Mouse (Mus musculus): ENCODE data around the gene Hp1bp3. TPM values are rescaled to one million over a fixed set of nuclear protein-coding genes. Genes with fewer than 3 reads are reported as not detected.

The Hp1bp3 gene
- total RNA-seq (2021), result 100 to 1,000 TPM in 1 of 2 experiments, 10 to 100 TPM in 1; 93.7 to 102 TPM

DNA sequence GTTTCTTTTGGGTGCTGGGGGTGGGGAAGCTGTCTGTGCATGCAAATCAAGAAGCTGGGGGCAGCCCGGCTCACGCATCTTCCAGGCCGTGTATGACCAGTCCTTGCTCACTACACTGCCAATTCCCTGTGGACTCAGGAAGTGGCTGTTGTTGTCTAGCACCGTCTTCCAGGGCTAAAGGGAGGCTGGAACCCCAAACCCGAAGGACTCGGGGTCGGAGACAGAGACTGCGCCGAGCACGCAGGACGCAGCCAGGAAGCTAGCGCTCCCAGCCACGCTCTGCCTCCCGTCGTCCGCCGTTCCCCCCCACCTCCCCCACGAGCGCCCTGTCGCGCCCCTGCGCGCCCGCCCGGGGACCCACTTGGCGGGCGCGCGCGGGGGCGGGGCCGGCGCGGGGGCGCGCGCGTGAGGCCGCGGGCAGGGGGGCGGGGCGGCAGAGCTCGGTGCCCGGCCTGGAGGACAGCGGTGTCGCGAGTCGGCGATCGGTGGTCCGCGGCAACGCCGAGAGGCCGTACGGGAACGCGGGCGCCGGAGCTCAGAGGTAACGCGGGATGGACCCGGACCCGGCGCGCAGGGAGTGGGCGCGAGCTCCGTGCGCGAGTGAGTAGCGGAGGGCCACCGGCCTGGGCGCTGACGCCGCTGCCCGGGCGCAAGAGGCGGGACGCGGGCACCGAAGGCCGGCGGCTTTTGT is at the start of gene Hp1bp3:
Gene Hp1bp3 (plus strand): TSS at position 97 of the 691 bp plus-strand sequence.
- peak; percentile 87 for DNase-seq

DNA sequence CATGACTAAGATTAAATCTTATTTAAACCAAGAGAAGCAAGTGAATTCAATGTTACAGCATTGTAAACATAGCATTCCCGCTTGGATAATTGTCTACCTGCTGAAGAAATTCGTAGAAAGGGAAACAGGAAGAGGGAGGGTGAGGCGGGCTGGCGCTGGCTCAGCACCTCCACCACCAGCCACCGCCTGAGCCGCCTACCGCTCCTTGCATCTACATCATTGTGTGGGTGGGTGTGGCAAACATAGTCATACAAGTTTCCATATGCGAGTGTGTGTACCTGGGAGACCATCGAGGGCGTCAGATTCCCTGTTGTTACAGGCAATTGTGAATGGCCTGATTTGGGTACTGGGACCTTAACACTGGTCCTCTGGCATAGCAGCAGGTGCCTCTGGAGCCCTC is 49.6 kb upstream of the Hp1bp3 start:
- DNase-seq, result no peak

DNA sequence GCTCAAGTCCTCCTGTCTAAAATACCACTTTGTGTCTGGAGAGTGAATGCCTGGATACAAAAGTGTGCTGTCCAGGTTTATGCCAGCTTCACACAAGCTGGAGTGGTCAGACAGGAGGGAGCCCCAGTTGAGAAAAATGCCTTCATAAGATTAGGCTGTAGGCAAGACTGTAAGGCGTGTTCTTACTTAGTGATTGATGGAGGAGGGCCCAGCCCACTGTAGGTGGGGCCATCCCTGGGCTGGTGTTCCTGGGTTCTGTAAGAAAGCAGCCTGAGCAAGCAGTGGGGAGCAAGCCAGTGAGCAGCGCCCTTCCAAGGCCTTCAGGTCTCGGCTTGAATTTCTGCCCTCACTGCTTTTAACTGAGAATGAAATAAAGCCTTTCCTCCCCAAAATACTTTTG is 47.9 kb upstream of the Hp1bp3 start:
- DNase-seq, result no peak

DNA sequence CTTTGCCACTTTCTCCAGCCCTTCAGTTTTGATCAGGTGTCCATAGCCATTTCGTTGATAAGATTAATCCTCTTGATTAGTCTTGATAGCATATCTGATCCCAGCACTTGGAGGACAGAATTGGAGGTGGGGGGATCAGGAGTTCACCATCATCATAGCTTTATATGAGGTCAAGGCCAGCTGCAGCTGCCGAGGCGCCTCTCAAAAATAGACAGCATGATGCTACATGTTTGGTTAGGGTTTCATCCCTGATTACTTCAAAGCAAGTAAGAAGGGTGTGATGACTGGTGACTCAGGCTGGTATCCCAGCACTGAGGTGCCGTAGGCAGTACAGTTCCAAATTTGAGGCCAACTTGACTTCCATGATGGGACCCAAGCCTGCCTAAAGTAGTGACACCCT is 46.7 kb upstream of the Hp1bp3 start:
- DNase-seq, result no peak

DNA sequence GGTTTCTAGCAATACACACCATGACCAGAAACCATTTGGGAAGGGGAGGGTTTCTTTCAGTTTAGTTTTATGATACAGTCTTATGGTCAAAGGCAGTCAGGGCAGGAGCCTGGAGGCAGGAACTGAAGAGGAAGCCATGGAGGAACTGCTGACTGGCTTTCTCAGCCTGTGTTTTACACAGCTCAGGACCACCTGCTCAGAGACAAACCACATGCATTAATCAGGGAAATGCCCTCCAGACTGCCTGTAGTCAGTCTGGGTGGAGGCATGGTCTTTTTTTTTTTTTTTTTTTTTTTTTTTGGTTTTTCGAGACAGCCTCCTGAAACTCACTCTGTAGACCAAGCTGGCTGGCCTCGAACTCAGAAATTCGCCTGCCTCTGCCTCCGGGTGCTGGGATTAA is 43.4 kb upstream of the Hp1bp3 start:
- DNase-seq, result no peak

DNA sequence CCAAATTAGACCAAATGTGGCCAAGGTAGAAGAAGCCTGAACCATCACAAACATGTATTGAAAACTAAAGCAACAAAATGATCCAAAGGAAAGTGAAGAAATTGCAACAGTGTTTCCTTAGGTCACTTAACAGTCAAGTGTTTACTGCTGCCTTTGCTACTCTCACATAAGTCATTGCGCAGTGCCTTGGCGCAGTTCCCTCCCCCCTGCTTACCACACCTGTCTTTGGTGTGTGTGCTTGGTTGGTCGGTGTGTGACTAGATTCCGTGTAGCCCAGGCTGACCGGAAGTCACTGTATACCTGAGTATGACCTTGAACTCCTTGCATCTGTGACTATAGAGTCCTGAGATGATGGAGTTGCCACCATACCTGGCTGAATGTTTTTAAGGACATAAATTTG is 36.7 kb upstream of the Hp1bp3 start:
- no peak for DNase-seq

DNA sequence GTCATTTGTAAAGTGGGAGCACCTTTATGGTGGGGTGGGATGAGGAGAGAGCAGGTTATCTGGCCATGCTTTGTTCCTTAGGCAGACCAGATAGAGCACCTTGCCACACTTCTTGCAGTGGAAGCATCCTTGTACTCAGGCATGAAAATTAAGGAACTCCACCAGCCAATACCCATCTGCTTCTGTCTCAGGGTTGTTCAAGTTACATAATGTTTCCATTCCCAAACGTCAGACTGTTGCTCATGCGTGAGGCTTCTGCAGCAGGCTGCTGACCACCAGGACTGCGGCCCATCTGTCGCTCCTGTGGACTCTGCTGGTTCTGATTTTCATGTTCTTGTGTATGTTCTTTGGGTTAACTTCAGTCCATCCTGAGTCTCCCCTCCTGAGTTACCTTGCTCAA is 35.4 kb upstream of the Hp1bp3 start:
- no peak for DNase-seq

DNA sequence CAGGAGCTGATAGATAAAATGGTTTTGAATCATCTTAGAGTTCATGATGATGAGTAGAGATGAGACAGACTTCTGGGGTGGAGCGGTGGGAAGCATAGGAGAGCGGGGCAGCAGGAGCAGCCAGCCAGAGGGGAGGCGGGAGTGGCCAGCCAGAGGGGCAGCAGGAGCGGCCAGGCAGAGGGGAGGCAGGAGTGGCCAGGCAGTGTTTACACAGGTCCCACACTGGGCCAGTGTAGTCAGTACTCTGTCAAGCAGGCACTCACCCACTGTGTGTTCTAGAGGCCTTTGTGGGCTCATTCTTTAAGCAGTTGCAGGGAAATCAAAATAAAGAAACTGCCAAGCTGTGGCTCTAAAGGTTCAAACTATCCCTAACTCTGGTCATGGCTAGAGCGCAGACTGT is 32.0 kb upstream of the Hp1bp3 start:
- DNase-seq, result no peak

DNA sequence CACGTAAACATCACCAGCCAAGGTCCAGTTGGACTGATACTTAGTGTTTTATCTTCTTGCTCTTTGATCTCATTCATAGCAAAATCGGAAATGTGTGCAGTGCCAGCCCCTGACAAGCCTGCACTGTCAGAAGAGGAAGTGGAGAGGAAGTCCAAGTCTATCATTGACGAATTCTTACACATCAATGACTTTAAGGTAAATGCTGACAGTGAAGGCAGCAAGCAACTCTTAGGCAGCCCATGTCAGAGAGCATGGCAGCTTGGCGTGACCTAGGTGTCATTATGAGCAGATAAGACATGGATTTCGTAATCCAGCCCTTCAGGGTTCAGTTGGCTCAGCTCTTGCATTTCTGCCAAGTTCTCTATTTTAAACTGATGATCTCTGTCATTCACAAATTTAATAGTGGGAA is 31.5 kb upstream of the Hp1bp3 start:
- DNase-seq, result no peak

DNA sequence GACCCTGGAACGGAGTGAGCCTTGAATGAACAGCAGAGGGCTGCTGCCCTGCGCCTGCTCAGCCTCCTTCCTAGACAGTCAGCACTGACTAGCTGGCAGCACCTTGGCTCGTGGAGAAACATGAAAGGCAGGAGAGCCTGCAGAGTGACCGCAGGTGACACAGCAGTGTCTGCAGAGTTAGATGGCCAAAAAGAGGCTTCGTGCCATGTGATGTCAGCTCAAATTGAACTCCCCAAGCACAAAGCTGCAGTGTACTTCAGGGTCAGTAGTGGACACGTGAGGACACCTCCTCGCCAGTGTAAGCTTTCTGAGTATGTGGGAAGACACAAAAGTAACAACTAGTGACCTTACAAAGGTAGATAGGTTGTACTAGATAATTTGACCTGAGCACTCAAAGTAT is 30.1 kb upstream of the Hp1bp3 start:
- no peak for DNase-seq

DNA sequence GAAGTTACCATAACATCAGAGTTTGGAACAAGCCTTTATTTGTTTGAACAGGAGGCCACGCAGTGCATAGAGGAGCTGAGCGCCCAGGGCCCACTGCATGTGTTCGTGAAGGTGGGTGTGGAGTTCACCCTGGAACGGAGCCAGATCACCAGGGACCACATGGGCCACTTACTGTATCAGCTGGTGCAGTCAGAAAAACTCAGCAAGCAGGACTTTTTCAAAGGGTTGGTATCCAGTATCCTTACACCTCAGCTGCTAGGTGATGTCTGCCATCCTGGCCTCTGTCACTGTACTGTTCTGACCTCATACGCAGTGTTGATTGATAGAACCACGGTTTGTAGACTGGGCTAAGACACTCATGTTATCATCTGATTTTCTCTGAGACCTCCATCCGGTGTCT is 28.1 kb upstream of the Hp1bp3 start:
- peak; percentile 17 for DNase-seq

DNA sequence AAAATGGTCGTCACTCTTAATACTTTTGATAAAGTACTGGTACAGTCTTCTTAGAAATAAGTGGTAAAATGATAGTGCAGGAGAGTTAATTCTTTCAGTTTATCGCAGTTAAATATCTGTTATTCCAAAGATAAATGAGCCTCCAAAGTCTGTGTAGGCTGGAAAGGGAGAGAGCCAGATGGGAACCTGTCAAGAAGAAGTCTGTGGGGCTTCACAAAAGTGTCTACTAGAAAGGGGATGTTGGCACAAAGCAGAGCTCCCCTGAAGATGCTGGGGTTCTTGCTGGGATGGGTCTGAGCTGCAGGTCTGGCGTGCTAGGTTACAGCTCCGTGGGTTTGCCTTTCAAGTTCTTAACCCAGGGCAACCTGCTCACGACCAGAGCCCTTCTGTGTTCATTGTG is 23.5 kb upstream of the Hp1bp3 start:
- no peak for DNase-seq

DNA sequence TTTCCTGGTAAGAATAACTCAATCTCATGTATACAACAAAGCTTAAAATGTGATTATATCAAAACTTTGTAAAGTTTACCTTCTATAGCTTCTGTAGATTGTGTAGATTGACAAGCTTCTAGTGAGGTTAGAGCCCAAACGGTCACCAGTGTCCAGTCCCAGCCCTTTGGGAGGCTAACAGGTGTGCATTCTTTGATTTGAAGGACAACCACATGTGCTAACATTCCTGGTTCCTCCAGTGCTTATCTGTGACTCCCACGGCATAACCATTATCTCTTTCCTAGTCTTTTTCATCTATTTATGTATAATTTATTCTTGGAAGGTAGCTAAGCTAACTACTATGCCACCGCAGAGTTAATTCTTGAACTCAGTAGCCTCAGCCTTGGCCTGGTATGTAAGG is 15.3 kb upstream of the Hp1bp3 start:
- no peak for DNase-seq

DNA sequence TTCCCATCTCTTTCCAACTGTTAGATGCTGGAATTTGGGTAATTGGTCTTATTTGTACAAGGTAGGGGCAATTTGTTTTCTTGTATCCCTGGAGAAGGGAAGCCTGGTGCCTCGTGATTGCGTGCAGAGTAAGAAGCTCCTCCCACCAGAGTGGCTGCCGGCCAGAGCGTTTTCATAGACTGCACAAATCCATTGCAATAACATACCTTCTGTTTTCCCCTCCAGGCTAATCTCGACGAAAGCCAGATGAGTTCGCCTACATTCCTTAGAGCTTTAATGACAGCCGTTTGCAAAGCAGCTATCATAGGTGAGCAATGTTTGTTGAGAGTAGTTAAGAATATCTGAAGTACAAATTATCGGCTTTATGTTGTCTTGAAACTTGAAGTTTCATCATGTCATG is 14.4 kb upstream of the Hp1bp3 start:
- DNase-seq, result no peak

DNA sequence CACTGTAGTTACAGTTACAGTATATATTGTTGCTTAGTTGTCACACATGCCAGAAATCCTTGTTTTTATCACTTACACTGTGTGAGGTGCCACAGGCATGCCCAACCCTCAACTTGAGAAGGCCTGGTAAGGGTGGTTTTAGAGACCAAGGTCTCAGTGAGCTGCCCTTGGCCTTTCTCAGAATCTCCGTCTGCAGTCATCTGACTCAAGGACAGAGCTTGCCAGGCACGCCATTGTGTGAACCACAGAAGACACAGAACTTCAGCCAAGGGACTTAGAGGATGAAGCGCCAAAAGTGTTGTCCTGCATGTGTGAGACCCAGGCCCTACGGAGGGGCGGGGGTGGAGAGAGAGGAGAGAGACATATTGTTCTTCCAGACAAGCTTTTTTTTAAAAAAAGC is 6.0 kb upstream of the Hp1bp3 start:
- no peak for DNase-seq

DNA sequence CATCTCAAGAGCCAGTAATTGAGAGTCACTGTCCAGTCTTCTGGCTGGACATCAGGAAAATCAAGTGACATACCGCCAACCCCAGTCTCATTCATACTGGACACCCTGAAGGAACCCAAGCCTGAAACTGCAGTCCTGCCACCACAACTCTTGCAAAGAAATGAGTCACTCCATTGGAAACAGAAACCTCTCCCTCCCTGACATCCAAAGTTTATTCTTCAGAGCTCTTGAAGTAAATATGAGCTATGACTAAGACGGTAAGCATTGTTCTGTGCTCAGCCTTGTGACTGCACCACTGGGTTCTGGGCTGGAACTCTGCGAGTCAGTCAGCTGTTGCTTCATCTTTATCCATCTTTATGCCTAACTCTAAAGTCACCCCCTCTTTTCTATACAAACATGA is 2.2 kb upstream of the Hp1bp3 start:
- DNase-seq, result no peak

DNA sequence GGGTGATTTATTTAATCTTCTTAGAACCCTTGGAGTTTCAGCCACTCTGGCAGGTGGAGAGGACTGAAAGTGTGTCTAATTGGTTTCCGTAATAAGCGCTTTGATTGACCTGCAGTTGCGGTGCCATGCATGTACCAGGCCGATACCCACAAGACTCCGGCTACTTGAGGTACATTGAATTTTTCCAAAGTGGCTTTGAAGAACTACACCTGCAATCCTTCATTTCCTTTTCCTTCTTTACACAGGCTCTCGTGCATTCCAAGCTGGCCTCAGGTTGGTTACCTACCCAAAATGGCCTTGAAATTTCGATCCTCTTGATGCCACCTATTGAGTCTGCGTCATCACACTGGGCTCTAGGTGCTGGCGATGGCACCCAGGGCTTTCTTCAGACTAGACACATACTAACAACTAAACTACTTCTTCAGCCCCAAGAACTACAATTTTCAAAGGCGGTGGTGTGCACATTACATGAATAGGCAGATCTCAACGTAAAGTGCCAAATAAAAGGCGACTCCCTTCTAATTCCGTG is 361 bp upstream of the Hp1bp3 start:
- no peak for DNase-seq

DNA sequence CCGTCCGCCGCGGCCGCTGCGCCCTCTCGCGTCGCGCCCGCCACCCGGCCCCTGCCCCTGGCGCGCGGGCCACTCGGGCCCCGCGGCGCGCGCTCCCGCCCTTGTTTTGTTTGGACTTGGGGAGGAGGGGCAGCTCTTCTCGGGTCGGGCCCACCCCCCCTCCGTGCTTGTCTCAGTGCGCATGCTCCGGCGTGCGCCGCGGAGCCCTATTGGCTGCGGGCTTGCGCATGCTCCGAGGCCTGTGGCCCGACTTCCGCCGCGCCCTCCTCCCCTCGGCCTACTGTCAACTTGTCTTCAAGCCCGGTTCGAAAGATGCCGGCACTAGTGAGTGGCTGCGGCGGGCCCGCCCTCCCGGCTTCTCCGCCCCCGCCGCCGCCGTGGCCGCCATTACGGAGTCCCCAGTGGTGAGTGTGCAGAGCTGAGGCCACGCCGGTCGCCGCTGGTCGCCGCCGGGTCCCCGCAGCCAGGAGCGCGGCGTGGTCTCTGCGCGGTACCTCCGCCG is 846 bp downstream of the Hp1bp3 start:
- peak; percentile 99 for DNase-seq

DNA sequence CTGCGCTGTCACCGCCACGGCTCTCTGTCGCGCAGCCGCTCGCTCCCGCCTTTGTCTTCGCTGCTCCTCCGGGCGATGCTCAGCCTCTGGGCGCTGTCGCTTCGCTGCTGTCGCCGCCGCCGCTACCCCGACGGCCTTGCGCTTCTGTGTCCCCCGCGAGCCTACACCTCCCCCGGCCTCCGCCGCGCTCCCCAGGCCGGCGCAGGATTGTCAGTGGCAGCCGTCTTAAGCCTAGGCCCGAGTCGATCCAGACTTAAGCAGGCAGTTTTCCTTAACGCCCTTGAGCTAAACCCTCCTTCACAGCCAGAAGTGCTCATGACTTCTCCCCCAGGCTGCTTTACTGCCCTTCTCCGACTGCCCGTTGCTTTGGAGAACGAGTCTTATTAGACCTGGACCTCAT is 1.3 kb downstream of the Hp1bp3 start:
- peak; percentile 44 for DNase-seq

DNA sequence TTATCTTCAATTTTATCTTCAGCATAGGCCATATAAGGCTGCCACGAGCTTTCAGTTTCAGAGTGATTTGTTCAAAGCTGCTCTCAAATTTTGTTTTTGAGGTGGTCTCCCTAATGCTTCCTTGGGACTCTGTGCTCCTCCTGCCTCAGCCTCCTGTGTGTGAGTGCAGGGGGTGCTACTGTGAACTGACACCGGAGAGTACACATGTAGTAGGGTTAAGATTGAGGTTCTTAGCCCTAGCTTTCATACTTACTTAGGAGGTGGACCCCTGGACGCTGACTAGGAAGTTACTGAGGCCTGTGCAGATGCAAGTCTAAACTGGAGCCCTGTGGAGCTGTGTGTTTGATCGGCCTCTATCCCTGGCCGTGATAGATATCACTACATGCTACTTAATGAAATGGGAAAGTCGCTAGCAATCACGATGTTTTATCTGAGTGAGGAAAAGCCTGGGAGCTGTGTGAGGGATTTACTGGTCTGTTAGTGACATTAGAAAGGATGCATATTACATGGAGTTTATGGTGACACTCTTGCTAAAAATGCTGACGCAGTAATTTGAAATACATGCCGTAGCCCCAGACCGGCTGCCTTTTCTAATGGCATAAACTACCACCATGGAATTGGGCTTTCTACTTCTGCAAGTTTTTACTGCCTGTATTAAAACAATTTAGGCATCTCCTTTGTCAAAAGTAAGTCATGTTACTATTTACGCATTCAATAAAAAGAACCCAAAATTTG is 2.0 kb downstream of the Hp1bp3 start:
- no peak for DNase-seq

DNA sequence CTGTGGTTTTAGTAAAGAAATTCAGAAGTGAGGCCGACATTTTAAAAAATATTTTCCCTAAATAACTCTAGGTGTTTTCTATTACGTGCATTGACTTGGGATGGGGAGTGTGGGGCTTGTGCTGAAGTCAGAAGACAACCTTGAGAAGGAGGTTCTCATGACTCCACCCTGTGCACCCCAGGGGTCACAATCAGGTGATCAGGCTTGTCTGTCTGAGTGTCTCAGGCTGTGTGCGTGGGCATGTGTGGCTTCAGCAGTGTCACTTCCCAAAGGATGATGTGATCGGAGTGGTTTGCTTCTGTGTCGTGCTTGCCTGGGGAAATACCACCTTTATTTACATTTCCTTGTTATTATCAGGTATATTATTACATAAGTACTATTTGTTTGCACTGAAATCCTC is 3.2 kb downstream of the Hp1bp3 start:
- no peak for DNase-seq

DNA sequence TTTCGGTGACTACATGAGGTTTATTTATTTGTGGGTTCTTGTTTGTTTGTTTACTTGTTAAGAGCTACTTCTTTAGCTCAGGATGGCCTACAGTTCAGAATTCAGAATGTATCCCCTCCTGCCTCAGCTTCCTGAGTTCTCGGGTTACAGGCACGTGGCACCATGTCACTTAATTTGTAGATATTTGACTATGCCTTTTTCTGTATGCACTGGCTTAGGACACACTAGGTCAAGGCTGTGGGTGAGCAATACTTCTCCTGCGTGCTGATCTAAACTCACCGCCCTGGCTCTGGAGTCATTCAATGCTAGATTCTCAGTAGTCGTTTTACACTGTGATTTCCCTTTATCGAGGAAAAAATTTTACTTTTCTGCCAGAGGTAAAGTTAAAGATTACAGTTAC is 4.7 kb downstream of the Hp1bp3 start:
- no peak for DNase-seq

DNA sequence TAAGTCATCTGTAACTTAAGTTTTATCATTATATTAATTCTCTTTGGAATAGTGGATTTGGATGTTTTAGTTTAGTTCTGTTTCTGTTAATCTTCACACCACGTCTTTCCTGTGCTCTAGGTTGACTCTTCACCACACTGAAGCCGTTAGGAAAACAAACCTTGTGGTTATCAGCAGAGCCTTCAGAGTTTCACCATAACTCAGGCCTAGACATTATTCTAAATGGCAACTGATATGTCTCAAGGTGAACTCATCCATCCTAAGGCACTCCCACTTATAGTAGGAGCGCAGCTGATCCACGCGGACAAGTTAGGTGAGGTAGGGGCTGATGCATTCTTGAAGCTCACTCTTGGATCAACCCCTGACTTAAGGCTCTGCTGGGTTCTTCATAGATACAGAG is 5.3 kb downstream of the Hp1bp3 start:
- DNase-seq, result no peak

DNA sequence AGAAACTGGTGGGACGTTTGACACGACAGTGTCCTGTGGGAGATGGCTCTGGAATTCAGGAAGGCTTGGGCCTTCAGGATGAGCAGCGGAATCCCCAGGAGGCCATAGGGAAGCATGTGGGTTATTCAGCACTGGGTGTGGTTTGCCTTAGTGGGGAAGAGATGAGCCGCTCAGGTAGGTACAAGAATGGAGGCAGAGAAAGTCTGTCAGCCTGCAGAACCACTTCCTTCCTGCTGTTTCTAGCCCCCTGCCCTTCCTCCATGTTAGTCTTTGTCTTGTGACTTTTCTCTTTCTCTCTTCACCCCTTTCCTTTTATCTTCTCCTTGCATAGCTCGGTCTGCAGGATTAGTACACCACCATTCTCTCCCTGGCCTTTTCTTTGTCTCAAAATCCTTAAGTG is 6.3 kb downstream of the Hp1bp3 start:
- DNase-seq, result no peak
